Mouse (Mus musculus): ENCODE measurements at regions not wholly inside any gene's neighbourhood (a gene's known extent, or its start where the extent isn't known, plus 50 kb on each side); places are given as distances from the start of the nearest gene placed in this dataset.
"Not testable (repeated sequence)": the region's sequence is repeated elsewhere in the genome, so short reads cannot be mapped to it uniquely, and the experiment has no call there.

DNA sequence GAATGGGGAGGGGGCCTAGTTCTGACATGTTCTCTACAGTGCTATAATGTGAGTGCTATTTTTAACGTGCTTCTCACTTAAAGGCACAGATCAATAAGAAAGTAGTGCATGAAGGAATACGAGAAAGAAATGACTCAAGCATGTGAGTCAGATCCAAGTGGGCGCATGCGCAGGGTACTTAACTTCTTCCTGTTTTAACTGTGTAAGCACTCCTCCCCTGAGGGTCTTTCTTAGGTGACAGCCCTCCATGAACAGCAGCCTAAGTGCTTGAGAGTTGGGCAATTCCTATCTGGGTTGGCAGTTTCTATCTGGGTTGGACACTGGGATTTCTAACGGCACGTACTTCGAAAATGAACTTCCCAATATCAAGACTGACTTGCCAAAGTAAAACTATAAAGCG, 130.8 kb downstream of the Tas2r134 start:
- Histone ChIP-seq H3K27ac (ENCODE audit: low read depth, low read length) (no peak overlapping the region), H3K9me3 (ENCODE audit: low read length) (no peaks in the 10 kb centered on the region), H3K36me3 (ENCODE audit: insufficient read depth) (no peaks in the 10 kb centered on the region), H3K9ac (no peak overlapping the region), H3K27me3 (ENCODE audit: insufficient read depth, low read length) (no peaks in the 10 kb centered on the region), H3K4me2 (ENCODE audit: low read depth) (no peak overlapping the region), H3K4me3 (ENCODE audit: low read depth, low read length) (no peak overlapping the region), H3K4me1 (ENCODE audit: insufficient read depth) (0 out of 2 replicates have a peak, but pooled peaks cover 7% of the 10 kb centered on the region)
- TF ChIP-seq CTCF (IDR thresholded peaks at IDR 0.05; ENCODE audit: low read depth) = no peak
- peak; percentile 42 for DNase-seq
- WGBS = 89% methylated on average over 8 of the region's 8 CpGs
- ATAC-seq = peak; percentile 70; the same call in 1 of the 2 replicates

DNA sequence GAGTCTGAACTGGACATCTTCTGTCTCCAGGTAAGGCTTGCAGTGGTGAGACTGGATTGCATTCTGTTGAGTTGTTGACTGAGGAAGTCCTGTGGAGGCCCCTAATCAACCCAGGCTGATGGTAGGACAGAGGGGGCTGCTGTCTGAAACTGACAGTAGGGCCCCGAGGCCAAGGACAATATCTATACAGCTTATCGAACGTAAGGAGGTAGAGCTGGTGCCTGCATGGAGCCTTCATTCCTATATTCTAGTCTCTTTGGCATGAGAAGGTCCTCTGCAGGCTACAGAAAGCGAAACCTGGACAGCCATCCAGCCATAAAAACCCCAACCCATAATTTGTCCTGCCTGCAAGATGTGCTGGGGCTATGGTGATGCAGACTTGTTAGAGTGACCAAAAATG, 135.6 kb downstream of the Tas2r134 start:
- 95% methylated on average over 4 of the region's 4 CpGs for WGBS
- ATAC-seq = no peak

DNA sequence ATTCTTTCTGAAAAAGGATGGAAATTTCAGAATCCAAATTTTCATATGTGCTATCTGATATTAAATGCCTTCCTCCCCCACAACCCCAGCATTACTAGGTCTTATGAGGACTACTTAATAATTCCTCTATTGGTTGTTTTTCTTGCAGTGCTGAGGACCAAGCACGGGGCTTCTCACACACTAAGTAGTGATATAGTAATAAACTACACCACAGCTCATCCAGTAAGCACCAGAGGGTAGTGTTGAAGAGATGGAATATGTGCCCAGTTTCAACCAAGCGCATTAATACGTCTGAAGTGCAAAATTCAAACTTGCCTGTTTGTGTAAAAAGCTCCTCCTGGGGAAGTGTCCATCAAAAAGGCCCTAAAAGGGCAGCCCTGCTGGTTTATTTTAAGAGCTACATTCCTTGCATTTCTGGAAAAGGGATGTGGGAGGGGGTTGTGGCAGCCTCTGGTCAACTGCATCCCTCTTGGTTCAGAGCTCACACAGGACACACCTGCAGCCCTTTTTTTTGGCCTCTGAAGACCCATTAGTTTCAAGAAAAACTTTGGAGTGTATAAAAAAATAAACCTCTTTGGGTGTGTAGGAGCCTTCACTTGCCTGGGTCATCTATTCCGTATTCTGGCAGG, 140.3 kb downstream of the Tas2r134 start:
- no peak overlapping the region for H3K27ac ChIP-seq (ENCODE audit: low read depth, low read length)

More for the DNA sequence above, 135.6 kb downstream of the Tas2r134 start:
- no peak overlapping the region for H3K9ac ChIP-seq
- no peaks in the 10 kb centered on the region for H3K27me3 ChIP-seq (ENCODE audit: insufficient read depth, low read length)
- H3K4me3 ChIP-seq (ENCODE audit: low read depth, low read length) = no peak overlapping the region
- no peaks in the 10 kb centered on the region for H3K9me3 ChIP-seq (ENCODE audit: low read length)
- TF ChIP-seq CTCF (IDR thresholded peaks at IDR 0.05; ENCODE audit: low read depth) = no peak
- H3K4me1 ChIP-seq (ENCODE audit: insufficient read depth) = no peaks in the 10 kb centered on the region
- no peak overlapping the region for H3K27ac ChIP-seq (ENCODE audit: low read depth, low read length)
- DNase-seq = no peak
- no peaks in the 10 kb centered on the region for H3K36me3 ChIP-seq (ENCODE audit: insufficient read depth)
- H3K4me2 ChIP-seq (ENCODE audit: low read depth) = no peak overlapping the region

DNA sequence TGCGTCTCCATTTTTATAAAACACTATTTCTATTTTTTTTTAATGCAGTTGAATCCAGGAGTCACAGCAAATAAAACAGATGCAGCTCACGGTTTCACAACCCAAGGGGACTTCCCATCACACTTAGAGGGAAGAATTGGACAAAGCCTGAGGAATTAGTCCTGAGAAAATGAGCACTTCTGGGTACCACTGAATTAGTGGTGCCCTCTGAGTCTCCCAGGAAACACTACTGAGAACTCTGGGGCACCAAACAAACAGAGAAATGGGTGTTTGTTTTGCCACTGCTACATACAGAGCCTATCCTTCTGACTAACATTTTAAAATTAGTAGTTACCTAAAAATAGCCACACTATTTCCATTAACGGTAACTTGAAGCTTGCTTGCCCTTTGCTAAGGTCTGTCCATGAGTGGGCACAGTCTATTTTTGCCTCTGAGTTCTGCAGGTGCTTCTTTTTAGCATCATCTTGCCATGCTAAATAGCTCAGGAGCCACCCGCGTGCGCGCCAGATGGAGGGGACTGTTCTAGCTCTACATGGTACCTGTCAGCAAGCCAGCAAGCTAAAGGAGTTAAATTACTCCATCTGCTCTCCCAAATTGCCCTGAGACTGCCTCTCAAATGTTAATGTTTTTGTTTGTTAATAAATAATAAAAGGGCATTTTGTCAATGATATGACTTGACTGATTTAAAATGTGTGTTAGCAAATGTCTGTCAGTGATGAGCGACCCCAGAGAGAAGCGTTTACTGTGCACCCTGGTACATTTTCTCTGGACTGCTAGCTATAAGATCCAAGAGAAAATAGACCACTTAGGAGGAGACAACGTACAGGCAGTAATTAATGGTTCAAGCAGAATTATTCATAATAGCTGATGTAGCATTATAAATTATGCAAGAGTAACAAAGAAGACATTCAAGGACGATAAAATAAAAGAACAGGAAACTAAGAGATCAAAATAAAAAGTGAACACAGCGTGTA, 141.3 kb downstream of the Tas2r134 start:
- H3K4me2 ChIP-seq (ENCODE audit: low read depth) = peak overlapping the region; percentile 6; the same call in 1 of the 2 replicates
- no peaks in the 10 kb centered on the region for H3K27me3 ChIP-seq (ENCODE audit: insufficient read depth, low read length)
- peak; percentile 73 for ATAC-seq
- peaks cover 5% of the 10 kb centered on the region; the same call in 1 of the 2 replicates for H3K4me1 ChIP-seq (ENCODE audit: insufficient read depth)
- H3K9ac ChIP-seq = no peak overlapping the region
- no peak for TF ChIP-seq CTCF (IDR thresholded peaks at IDR 0.05; ENCODE audit: low read depth)
- 20% methylated on average over 12 of the region's 12 CpGs for WGBS
- H3K4me3 ChIP-seq (ENCODE audit: low read depth, low read length) = no peak overlapping the region
- peak; percentile 80 for DNase-seq
- no peaks in the 10 kb centered on the region for H3K9me3 ChIP-seq (ENCODE audit: low read length)
- H3K27ac ChIP-seq (ENCODE audit: low read depth, low read length) = peak overlapping the region; percentile 6; the same call in 1 of the 2 replicates
- no peaks in the 10 kb centered on the region for H3K36me3 ChIP-seq (ENCODE audit: insufficient read depth)

More for the DNA sequence above, 140.3 kb downstream of the Tas2r134 start:
- Histone ChIP-seq H3K4me2 (ENCODE audit: low read depth) (no peak overlapping the region), H3K4me1 (ENCODE audit: insufficient read depth) (peaks cover 5% of the 10 kb centered on the region; the same call in 1 of the 2 replicates), H3K27me3 (ENCODE audit: insufficient read depth, low read length) (no peaks in the 10 kb centered on the region), H3K36me3 (ENCODE audit: insufficient read depth) (no peaks in the 10 kb centered on the region), H3K9ac (no peak overlapping the region), H3K4me3 (ENCODE audit: low read depth, low read length) (no peak overlapping the region), H3K9me3 (ENCODE audit: low read length) (no peaks in the 10 kb centered on the region)
- DNase-seq (no peak), ATAC-seq (no peak)
- no peak for TF ChIP-seq CTCF (IDR thresholded peaks at IDR 0.05; ENCODE audit: low read depth)
- WGBS = 50% methylated on average over 4 of the region's 4 CpGs

DNA sequence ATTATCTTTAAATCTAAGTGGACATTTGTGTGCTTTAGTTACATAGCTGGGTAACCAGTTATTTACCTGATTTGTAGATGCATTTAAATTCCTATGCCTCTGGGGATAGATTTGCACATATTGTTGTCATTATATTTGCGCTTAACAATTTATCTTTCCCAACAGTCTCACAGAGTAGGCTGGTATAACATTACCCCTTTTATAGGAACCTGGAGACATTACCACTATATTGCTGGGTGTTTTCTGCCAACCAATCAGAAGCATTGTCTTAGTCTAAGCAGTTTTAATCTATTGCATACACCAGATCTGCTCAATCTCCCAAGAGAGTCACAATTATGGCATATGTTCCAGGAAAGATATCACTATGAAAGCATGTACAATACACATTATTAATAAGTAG, 149.8 kb downstream of the Rbm43 start:
- H3K4me3 ChIP-seq (ENCODE audit: low read depth, low read length) = no peak overlapping the region
- no peak for TF ChIP-seq CTCF (IDR thresholded peaks at IDR 0.05; ENCODE audit: low read depth)
- H3K27ac ChIP-seq (ENCODE audit: low read depth, low read length) = no peak overlapping the region
- H3K36me3 ChIP-seq (ENCODE audit: insufficient read depth) = no peaks in the 10 kb centered on the region
- no peak overlapping the region for H3K9ac ChIP-seq
- H3K9me3 ChIP-seq (ENCODE audit: low read length) = no peaks in the 10 kb centered on the region
- H3K4me2 ChIP-seq (ENCODE audit: low read depth) = no peak overlapping the region
- WGBS = 96% methylated on average over 1 of the region's 1 CpGs
- H3K4me1 ChIP-seq (ENCODE audit: insufficient read depth) = peaks cover 8% of the 10 kb centered on the region; the same call in 1 of the 2 replicates
- DNase-seq (no peak), ATAC-seq (no peak)
- no peaks in the 10 kb centered on the region for H3K27me3 ChIP-seq (ENCODE audit: insufficient read depth, low read length)

DNA sequence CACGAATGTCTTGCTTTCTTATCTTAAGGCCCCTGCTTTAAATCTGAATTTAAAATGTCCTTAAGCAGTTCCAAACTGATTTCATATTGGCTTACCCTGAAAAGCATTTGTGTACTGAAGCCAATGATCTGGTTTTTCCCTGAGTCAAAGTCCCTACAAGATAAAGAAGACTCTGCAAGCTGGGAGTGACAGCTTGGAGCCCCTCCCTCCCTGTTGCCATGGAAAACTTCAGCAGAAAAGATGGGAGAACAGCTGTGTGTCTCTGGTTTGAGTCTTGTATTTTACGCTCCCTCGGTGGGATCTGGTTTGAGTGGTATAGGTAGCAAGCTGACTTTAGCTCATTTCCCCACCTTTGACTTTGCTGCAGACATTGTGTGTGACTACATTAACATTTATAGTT, 146.1 kb downstream of the Rbm43 start:
- ATAC-seq = peak; percentile 77

DNA sequence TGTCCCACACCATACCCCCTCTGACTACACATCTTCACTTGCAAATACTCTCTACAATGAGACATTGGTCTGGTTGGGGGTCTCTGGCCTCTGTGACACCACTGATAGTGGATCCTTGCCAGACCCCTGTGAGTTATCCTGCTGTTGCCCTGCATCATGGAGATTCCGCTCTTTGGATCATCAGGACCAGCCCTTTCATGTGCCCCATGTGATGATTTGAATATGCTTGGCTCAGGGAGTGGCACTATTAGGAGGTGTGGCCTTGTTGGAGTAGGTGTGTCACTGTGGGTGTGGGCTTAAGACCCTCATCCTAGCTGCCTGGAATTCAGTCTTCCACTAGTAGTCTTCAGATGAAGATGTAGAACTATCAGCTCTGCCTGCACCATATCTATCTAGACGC, 141.7 kb downstream of the Rbm43 start:
- not testable (repeated sequence) for DNase-seq; H3K9me3 ChIP-seq (ENCODE audit: low read length); H3K4me2 ChIP-seq (ENCODE audit: low read depth); H3K4me3 ChIP-seq (ENCODE audit: low read depth, low read length); H3K36me3 ChIP-seq (ENCODE audit: insufficient read depth); H3K27me3 ChIP-seq (ENCODE audit: insufficient read depth, low read length); H3K9ac ChIP-seq; H3K4me1 ChIP-seq (ENCODE audit: insufficient read depth); ATAC-seq; H3K27ac ChIP-seq (ENCODE audit: low read depth, low read length)
- 94% methylated on average over 2 of the region's 2 CpGs for WGBS

More for the DNA sequence above, 146.1 kb downstream of the Rbm43 start:
- Histone ChIP-seq H3K9ac (no peak overlapping the region), H3K36me3 (ENCODE audit: insufficient read depth) (no peaks in the 10 kb centered on the region), H3K4me3 (ENCODE audit: low read depth, low read length) (no peak overlapping the region), H3K4me1 (ENCODE audit: insufficient read depth) (peaks cover 8% of the 10 kb centered on the region; the same call in 1 of the 2 replicates), H3K27me3 (ENCODE audit: insufficient read depth, low read length) (no peaks in the 10 kb centered on the region), H3K4me2 (ENCODE audit: low read depth) (no peak overlapping the region), H3K9me3 (ENCODE audit: low read length) (no peaks in the 10 kb centered on the region), H3K27ac (ENCODE audit: low read depth, low read length) (no peak overlapping the region)
- no peak for TF ChIP-seq CTCF (IDR thresholded peaks at IDR 0.05; ENCODE audit: low read depth)
- WGBS = 32% methylated on average over 3 of the region's 3 CpGs
- peak; percentile 67 for DNase-seq

All from forebrain, postnatal 0 days (tissue).